Mouse (Mus musculus): ENCODE measurements around the gene Ctbp2. TPM values are rescaled to one million over a fixed set of nuclear protein-coding genes. Genes with fewer than 3 reads are reported as not detected.
"Not testable (repeated sequence)": the region's sequence is repeated elsewhere in the genome, so short reads cannot be mapped to it uniquely, and the experiment has no call there.

Gene Ctbp2
- polyA plus RNA-seq, 1 experiment from 2014 or later, result 129 TPM

DNA sequence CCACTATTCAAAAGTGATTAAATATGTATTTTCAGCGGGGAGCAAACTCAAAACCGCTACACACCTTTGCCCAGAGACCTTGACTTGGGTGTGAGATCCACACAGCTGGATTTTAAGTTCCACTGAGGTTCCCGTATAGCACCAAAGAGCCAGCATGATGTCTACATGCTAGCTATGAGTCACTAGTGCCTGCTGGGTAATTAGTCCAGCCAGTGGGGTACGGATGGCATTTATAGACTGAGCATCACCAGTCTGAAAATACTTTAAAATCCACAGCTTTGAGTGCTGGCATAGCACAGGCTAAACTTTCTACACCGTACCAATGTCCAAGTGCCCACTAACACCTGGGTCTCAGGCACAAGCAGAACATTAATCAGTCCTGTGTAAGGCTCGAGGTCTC, 24.0 kb downstream of the Ctbp2 start:
- H3K36me3 ChIP-seq (replicated peaks; ENCODE audit: control insufficient read depth, insufficient read depth, low read depth, low read length), result no peaks in the 10 kb centered on the region
- no peaks in the 10 kb centered on the region for H3K4me1 ChIP-seq (ENCODE audit: control insufficient read depth, insufficient read depth, low read length)
- ATAC-seq (replicated peaks; ENCODE audit: insufficient number of reproducible peaks, low FRiP score, low TSS enrichment, low read depth), result no peak
- H3K27ac ChIP-seq (replicated peaks; ENCODE audit: low read depth, low read length), result no peak overlapping the region
- no peak overlapping the region for H3K4me3 ChIP-seq (ENCODE audit: low read depth, low read length)
- H3K4me2 ChIP-seq (ENCODE audit: low read depth, low read length), result no peak overlapping the region
- no peak overlapping the region for H3K9ac ChIP-seq (replicated peaks; ENCODE audit: low read length)
- no peak for DNase-seq (ENCODE audit: low spot score)
- no peaks in the 10 kb centered on the region for H3K27me3 ChIP-seq (ENCODE audit: control insufficient read depth, insufficient read depth, low read length)
- WGBS, result 84% methylated on average over 6 of the region's 6 CpGs
- H3K9me3 ChIP-seq (replicated peaks; ENCODE audit: control insufficient read depth, low read length), result no peaks in the 10 kb centered on the region

DNA sequence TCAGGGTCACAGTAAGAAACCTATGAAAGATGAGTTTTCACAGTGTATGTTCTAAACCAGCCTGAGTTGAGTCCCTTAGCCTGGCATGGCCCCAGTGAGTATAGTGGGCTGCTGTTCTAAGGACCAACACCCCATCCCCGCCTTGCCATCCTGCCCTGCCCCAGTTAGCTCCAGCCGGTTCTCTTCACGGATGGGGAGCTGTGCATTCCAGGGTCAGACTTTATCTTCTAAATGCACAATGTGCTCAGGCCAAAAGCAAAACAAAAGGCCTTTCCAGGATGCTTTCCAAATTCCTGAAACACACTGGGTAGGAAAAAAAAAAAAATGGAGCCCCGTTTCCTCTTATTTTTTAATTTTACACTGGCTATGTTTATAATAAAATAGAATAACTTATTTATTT, 24.9 kb downstream of the Ctbp2 start:
- no peak for ATAC-seq (replicated peaks; ENCODE audit: insufficient number of reproducible peaks, low FRiP score, low TSS enrichment, low read depth)
- Histone ChIP-seq H3K4me2 (ENCODE audit: low read depth, low read length) (no peak overlapping the region), H3K4me1 (ENCODE audit: control insufficient read depth, insufficient read depth, low read length) (no peaks in the 10 kb centered on the region), H3K36me3 (replicated peaks; ENCODE audit: control insufficient read depth, insufficient read depth, low read depth, low read length) (no peaks in the 10 kb centered on the region), H3K9me3 (replicated peaks; ENCODE audit: control insufficient read depth, low read length) (no peaks in the 10 kb centered on the region), H3K27ac (replicated peaks; ENCODE audit: low read depth, low read length) (no peak overlapping the region), H3K27me3 (ENCODE audit: control insufficient read depth, insufficient read depth, low read length) (no peaks in the 10 kb centered on the region), H3K9ac (replicated peaks; ENCODE audit: low read length) (no peak overlapping the region), H3K4me3 (ENCODE audit: low read depth, low read length) (no peak overlapping the region)
- WGBS, result 71% methylated on average over 4 of the region's 4 CpGs
- DNase-seq (ENCODE audit: low spot score), result no peak

DNA sequence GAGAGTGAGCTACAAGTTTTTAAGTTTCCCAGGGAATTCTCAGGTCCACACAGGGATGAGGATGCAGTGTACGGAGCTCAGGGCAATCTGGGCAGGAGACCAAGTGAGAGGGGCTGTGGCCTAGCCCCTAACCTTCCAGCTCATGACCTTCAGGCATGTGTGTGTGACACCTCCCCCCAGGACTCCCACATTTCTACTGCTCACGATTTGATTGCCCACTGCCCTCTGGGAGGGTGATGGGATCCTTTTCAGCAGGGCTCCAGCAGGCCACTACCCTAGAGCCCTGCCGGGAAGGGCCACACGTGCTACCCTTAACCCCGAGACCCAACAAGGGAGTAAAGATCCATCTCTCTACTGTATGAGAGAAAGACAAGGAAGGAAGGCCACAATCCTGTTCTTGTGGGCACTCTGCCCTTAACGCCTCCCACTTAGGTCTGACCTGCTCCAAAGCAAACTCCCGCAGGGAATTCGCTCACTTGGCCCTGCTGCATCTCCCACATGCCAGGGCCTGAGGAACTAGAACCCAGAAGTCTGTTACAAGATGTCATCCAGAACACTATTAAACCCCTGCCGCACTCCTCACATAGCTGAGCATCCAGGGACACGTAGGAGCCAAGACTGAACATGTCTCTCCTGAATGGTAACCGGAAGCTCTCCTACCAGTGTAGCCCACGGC, 25.9 kb downstream of the Ctbp2 start:
- no peak overlapping the region for H3K27ac ChIP-seq (replicated peaks; ENCODE audit: low read depth, low read length)
- ATAC-seq (replicated peaks; ENCODE audit: insufficient number of reproducible peaks, low FRiP score, low TSS enrichment, low read depth), result no peak
- no peak overlapping the region for H3K4me2 ChIP-seq (ENCODE audit: low read depth, low read length)
- no peak for DNase-seq (ENCODE audit: low spot score)
- WGBS, result 86% methylated on average over 12 of the region's 12 CpGs
- H3K9ac ChIP-seq (replicated peaks; ENCODE audit: low read length), result no peak overlapping the region
- no peaks in the 10 kb centered on the region for H3K4me1 ChIP-seq (ENCODE audit: control insufficient read depth, insufficient read depth, low read length)
- no peaks in the 10 kb centered on the region for H3K36me3 ChIP-seq (replicated peaks; ENCODE audit: control insufficient read depth, insufficient read depth, low read depth, low read length)
- no peaks in the 10 kb centered on the region for H3K27me3 ChIP-seq (ENCODE audit: control insufficient read depth, insufficient read depth, low read length)
- no peak overlapping the region for H3K4me3 ChIP-seq (ENCODE audit: low read depth, low read length)
- no peaks in the 10 kb centered on the region for H3K9me3 ChIP-seq (replicated peaks; ENCODE audit: control insufficient read depth, low read length)

- H3K9ac ChIP-seq (replicated peaks; ENCODE audit: low read length); H3K4me3 ChIP-seq (ENCODE audit: low read depth, low read length); H3K27me3 ChIP-seq (ENCODE audit: control insufficient read depth, insufficient read depth, low read length); ATAC-seq (replicated peaks; ENCODE audit: insufficient number of reproducible peaks, low FRiP score, low TSS enrichment, low read depth); H3K36me3 ChIP-seq (replicated peaks; ENCODE audit: control insufficient read depth, insufficient read depth, low read depth, low read length); DNase-seq (ENCODE audit: low spot score); H3K27ac ChIP-seq (replicated peaks; ENCODE audit: low read depth, low read length); H3K9me3 ChIP-seq (replicated peaks; ENCODE audit: control insufficient read depth, low read length); H3K4me2 ChIP-seq (ENCODE audit: low read depth, low read length); H3K4me1 ChIP-seq (ENCODE audit: control insufficient read depth, insufficient read depth, low read length): not testable (repeated sequence)
- 85% methylated on average over 7 of the region's 7 CpGs for WGBS
These were observed 28.5 kb downstream of the Ctbp2 start for GRCm38 (mm10) chr7:133095610-133096009.

- Histone ChIP-seq H3K4me1 (ENCODE audit: control insufficient read depth, insufficient read depth, low read length) (no peaks in the 10 kb centered on the region), H3K4me3 (ENCODE audit: low read depth, low read length) (no peak overlapping the region), H3K4me2 (ENCODE audit: low read depth, low read length) (no peak overlapping the region), H3K9ac (replicated peaks; ENCODE audit: low read length) (no peak overlapping the region), H3K36me3 (replicated peaks; ENCODE audit: control insufficient read depth, insufficient read depth, low read depth, low read length) (no peaks in the 10 kb centered on the region), H3K9me3 (replicated peaks; ENCODE audit: control insufficient read depth, low read length) (no peaks in the 10 kb centered on the region), H3K27me3 (ENCODE audit: control insufficient read depth, insufficient read depth, low read length) (no peaks in the 10 kb centered on the region), H3K27ac (replicated peaks; ENCODE audit: low read depth, low read length) (no peak overlapping the region)
- 75% methylated on average over 9 of the region's 9 CpGs for WGBS
- DNase-seq (ENCODE audit: low spot score) (no peak), ATAC-seq (replicated peaks; ENCODE audit: insufficient number of reproducible peaks, low FRiP score, low TSS enrichment, low read depth) (no peak)
These were observed 29.3 kb downstream of the Ctbp2 start for GRCm38 (mm10) chr7:133094711-133095495.

- Histone ChIP-seq H3K4me1 (ENCODE audit: control insufficient read depth, insufficient read depth, low read length) (no peaks in the 10 kb centered on the region), H3K9ac (replicated peaks; ENCODE audit: low read length) (no peak overlapping the region), H3K27me3 (ENCODE audit: control insufficient read depth, insufficient read depth, low read length) (no peaks in the 10 kb centered on the region), H3K36me3 (replicated peaks; ENCODE audit: control insufficient read depth, insufficient read depth, low read depth, low read length) (no peaks in the 10 kb centered on the region), H3K4me2 (ENCODE audit: low read depth, low read length) (no peak overlapping the region), H3K4me3 (ENCODE audit: low read depth, low read length) (no peak overlapping the region), H3K27ac (replicated peaks; ENCODE audit: low read depth, low read length) (no peak overlapping the region), H3K9me3 (replicated peaks; ENCODE audit: control insufficient read depth, low read length) (no peaks in the 10 kb centered on the region)
- 36% methylated on average over 3 of the region's 3 CpGs for WGBS
- ATAC-seq (replicated peaks; ENCODE audit: insufficient number of reproducible peaks, low FRiP score, low TSS enrichment, low read depth) (no peak), DNase-seq (ENCODE audit: low spot score) (peak; percentile 56)
These were observed 30.0 kb downstream of the Ctbp2 start for GRCm38 (mm10) chr7:133094161-133094560.

- no peak for DNase-seq (ENCODE audit: low spot score)
- Histone ChIP-seq H3K4me2 (ENCODE audit: low read depth, low read length) (no peak overlapping the region), H3K36me3 (replicated peaks; ENCODE audit: control insufficient read depth, insufficient read depth, low read depth, low read length) (no peaks in the 10 kb centered on the region), H3K4me1 (ENCODE audit: control insufficient read depth, insufficient read depth, low read length) (no peaks in the 10 kb centered on the region), H3K9me3 (replicated peaks; ENCODE audit: control insufficient read depth, low read length) (no peaks in the 10 kb centered on the region), H3K9ac (replicated peaks; ENCODE audit: low read length) (no peak overlapping the region), H3K4me3 (ENCODE audit: low read depth, low read length) (no peak overlapping the region), H3K27ac (replicated peaks; ENCODE audit: low read depth, low read length) (no peak overlapping the region), H3K27me3 (ENCODE audit: control insufficient read depth, insufficient read depth, low read length) (no peaks in the 10 kb centered on the region)
- no peak for ATAC-seq (replicated peaks; ENCODE audit: insufficient number of reproducible peaks, low FRiP score, low TSS enrichment, low read depth)
- WGBS, result 64% methylated on average over 5 of the region's 5 CpGs
These were observed 30.4 kb downstream of the Ctbp2 start for GRCm38 (mm10) chr7:133093731-133094130.

DNA sequence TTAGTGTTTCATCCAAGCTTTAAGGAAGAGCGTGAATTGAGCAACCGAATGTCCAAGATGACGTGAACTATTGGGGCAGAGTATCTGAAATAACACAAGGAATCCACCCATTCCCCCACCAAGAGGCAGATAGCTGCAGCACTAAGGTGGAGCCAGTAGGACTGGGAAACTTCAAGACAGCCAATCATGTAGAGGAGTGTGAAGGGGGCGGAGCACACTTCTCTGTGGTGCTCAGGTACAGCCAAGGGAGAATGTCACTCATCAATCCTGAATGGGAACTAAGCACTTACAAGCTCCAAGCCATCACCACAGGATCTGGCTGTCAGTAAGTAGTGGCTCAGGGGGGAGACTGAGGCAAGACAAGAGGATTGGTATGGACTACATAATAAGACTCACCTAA, 33.5 kb downstream of the Ctbp2 start:
- H3K4me3 ChIP-seq (ENCODE audit: low read depth, low read length), result no peak overlapping the region
- no peaks in the 10 kb centered on the region for H3K9me3 ChIP-seq (replicated peaks; ENCODE audit: control insufficient read depth, low read length)
- no peak for DNase-seq (ENCODE audit: low spot score)
- H3K27ac ChIP-seq (replicated peaks; ENCODE audit: low read depth, low read length), result no peak overlapping the region
- no peaks in the 10 kb centered on the region; the same call in 1 of the 2 replicates for H3K4me1 ChIP-seq (ENCODE audit: control insufficient read depth, insufficient read depth, low read length)
- no peak overlapping the region for H3K4me2 ChIP-seq (ENCODE audit: low read depth, low read length)
- WGBS, result 80% methylated on average over 4 of the region's 4 CpGs
- no peak overlapping the region for H3K9ac ChIP-seq (replicated peaks; ENCODE audit: low read length)
- no peak for ATAC-seq (replicated peaks; ENCODE audit: insufficient number of reproducible peaks, low FRiP score, low TSS enrichment, low read depth)
- no peaks in the 10 kb centered on the region for H3K36me3 ChIP-seq (replicated peaks; ENCODE audit: control insufficient read depth, insufficient read depth, low read depth, low read length)
- H3K27me3 ChIP-seq (ENCODE audit: control insufficient read depth, insufficient read depth, low read length), result no peaks in the 10 kb centered on the region

Measured in embryonic facial prominence, embryonic 11.5 days (tissue).